Mouse (Mus musculus) right cerebral cortex, postnatal 25 days (tissue): ENCODE measurements around the gene Clk4.
A peak's percentile ranks its signal among the peaks of the same experiment; 100 is the strongest.

Source experiments
- DNase-seq: peaks from one replicate; pipeline ENCODE4 v3.0.0; 2022

Gene Clk4

DNA sequence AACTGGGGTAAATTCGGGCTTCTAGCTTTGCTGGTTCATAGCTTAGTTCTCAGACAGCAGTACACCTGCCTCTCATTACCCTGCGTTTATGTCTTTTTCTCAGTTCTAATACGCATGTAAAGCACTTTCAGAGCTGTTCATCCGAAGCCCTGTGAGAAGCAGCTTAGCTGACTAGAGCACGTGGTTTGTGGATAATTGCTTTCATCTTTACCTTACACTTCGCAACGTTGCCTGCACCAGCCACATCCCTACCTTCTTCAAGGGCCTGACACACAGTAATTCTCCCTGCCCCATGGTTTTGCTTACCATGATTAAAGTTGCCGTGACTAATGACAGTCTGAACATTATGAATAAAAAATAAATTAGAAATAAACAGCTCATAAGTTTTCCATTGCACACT is 50.3 kb downstream of the Clk4 start:
- DNase-seq = no peak

GRCm38 (mm10) chr11:51315991-51316810 is 54.7 kb downstream of the Clk4 start:
- DNase-seq = no peak

DNA sequence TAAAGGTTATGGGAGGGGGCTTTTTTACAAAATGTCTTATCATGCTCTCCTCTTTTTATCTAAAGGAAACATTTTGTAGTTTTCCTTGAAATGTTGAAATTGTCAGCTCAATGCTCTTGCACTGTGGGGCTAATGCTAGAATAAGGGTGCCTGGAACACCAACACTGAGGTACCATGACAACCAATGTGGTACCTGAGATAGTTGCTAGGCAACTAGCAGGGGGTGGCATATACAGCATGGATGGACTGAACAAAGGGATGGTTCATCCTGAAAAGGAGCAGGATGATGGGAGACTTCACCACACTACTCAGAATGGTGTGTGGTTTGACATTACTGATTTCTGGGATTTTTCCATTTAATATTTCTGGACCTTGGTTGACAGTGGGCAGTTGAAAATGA is 59.1 kb downstream of the Clk4 start:
- DNase-seq = no peak

GRCm38 (mm10) chr11:51326908-51327307 is 65.4 kb downstream of the Clk4 start:
- DNase-seq = no peak

- DNase-seq = peak; percentile 26
Measured at GRCm38 (mm10) chr11:51328387-51328942, 66.9 kb downstream of the Clk4 start.

DNA sequence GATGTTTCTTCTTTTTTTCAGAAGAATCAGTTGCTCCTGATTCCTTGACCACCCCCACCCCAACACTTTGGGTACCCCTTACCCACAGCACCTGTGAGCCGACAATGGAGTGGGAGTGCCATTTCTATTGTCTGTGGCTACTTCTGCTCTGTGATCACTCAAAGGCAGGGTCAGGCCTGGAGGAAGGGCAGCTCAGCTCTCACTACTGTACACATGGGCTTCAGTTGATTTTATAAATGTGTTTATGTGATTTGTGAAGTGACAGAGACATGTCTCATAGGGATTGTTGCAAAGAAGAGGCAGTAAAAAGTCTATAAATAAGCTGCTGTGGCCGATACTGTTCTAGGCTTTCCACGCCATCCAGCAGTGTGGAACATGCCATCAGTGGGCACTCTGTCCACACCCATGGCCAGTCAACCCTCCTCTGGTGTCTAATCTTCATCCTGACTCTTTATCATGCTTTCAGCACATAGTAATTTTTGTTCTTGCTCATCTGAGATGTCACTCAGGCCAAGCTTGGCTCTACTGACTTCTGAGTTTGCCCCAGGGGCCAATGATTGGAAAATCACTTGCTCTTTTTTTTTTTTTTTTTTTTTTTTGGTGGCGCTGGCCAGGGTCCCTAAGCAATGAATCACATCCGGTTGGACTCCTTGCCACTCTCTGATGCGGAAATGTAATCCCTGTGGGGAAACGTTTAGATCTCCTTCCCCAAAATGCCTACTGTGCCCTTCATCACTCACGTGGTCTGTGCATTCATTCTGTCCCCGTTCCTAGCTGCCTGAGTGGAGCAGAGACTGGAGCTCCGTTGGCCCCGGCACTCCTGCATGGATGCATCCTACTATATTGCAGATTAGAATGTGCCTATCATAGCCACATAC is 68.5 kb downstream of the Clk4 start:
- DNase-seq = no peak
